In genomic region chr19:61267141-61267540, GRCm38 (mm10) we compare ENCODE assay signal across 20 mouse cellular contexts. TPM values are rescaled to one million over a fixed set of nuclear protein-coding genes. Genes with fewer than 3 reads are reported as not detected.
DNase-seq lines count a peak whose midpoint lies in the region; ATAC-seq and TF ChIP-seq lines count a peak whose summit lies in the region.
"Had no signal": no experiment of that assay in that cellular context is flagged by ENCODE, and none has a peak within 500 bp of the region (broad histone marks: within the 10 kb centered on the region; RNA-seq: fewer than 3 reads in every experiment).

No protein-coding gene starts in this region.

- no peak overlapping the region for H3K27ac ChIP-seq in cerebellum, adult 2 months (ENCODE audit: insufficient read depth, low read length)
- no peak overlapping the region for H3K27ac ChIP-seq in lung, postnatal 0 days (ENCODE audit: low read length)
- H3K27ac ChIP-seq: hindbrain, embryonic 13.5 days; limb, embryonic 10.5 days; liver, embryonic 13.5 days; stomach, embryonic 15.5 days had no signal

- no peaks in the 10 kb centered on the region for H3K4me1 ChIP-seq in cerebellum, adult 2 months (ENCODE audit: control insufficient read depth, insufficient read depth, low read length)
- no peaks in the 10 kb centered on the region for H3K4me1 ChIP-seq in lung, postnatal 0 days (ENCODE audit: insufficient read depth, low read depth, low read length)
- H3K4me1 ChIP-seq: hindbrain, embryonic 13.5 days; limb, embryonic 10.5 days; stomach, embryonic 15.5 days had no signal

- ATAC-seq in lung, postnatal 0 days, result no peak

- WGBS in cerebellum, adult 2 months, result 23% methylated on average over 7 of the region's 7 CpGs
- WGBS in lung, postnatal 0 days, result 22% methylated on average over 7 of the region's 7 CpGs

- H3K4me2 ChIP-seq in lung, postnatal 0 days (replicated peaks; ENCODE audit: low read depth, low read length), result no peak overlapping the region
- H3K4me2 ChIP-seq: hindbrain, embryonic 13.5 days; liver, embryonic 13.5 days; stomach, embryonic 15.5 days had no signal

- H3K9me3 ChIP-seq in lung, postnatal 0 days (ENCODE audit: low read length), result no peaks in the 10 kb centered on the region
- H3K9me3 ChIP-seq: G1E; hindbrain, embryonic 13.5 days; limb, embryonic 10.5 days; liver, embryonic 13.5 days; stomach, embryonic 15.5 days had no signal

- TF ChIP-seq EP300 in lung, postnatal 0 days (IDR thresholded peaks at IDR 0.05), result no peak

- no peak for DNase-seq in cerebellum, adult 2 months
- no peak for DNase-seq in cerebellum, adult 11 months
- DNase-seq in lung, postnatal 0 days (ENCODE audit: low spot score), result peak; percentile 9
- DNase-seq in lung, postnatal 4 days, result no peak
- DNase-seq in B cell, adult 2 months, result peak; percentile 36
- peak; percentile 4 for DNase-seq in embryo, embryonic 11 days
- no peak for DNase-seq in layer of hippocampus, postnatal 25 days (ENCODE audit: extremely low spot score in 1 of 2, low spot score in 1 of 2)
- no peak for DNase-seq in adrenal gland, postnatal 36 days
- DNase-seq: adrenal gland, adult 8-10 months; gastrocnemius, postnatal 14 days; liver, embryonic 13.5 days had no signal

- H3K36me3 ChIP-seq in lung, postnatal 0 days (ENCODE audit: insufficient read depth, low read length), result no peaks in the 10 kb centered on the region
- H3K36me3 ChIP-seq: G1E; hindbrain, embryonic 13.5 days; limb, embryonic 10.5 days; liver, embryonic 13.5 days; stomach, embryonic 15.5 days had no signal

- peak overlapping the region; percentile 50 for H3K4me3 ChIP-seq in cerebellum, adult 2 months (replicated peaks; ENCODE audit: insufficient read depth, low read depth, low read length)
- H3K4me3 ChIP-seq in lung, postnatal 0 days (ENCODE audit: low read depth, low read length), result no peak overlapping the region
- H3K4me3 ChIP-seq: hindbrain, embryonic 13.5 days; limb, embryonic 10.5 days; liver, embryonic 13.5 days; stomach, embryonic 15.5 days had no signal

- no peak for TF ChIP-seq CTCF in cerebellum, adult 2 months (IDR thresholded peaks at IDR 0.05; ENCODE audit: borderline replicate concordance, insufficient read depth, low read depth, low read length)
- no peak for TF ChIP-seq CTCF in lung, postnatal 0 days (IDR thresholded peaks at IDR 0.05)

- H3K27me3 ChIP-seq in cerebellum, adult 2 months (ENCODE audit: control insufficient read depth, insufficient read depth, low read length), result no peaks in the 10 kb centered on the region
- no peaks in the 10 kb centered on the region for H3K27me3 ChIP-seq in lung, postnatal 0 days (replicated peaks; ENCODE audit: insufficient read depth, low read length)
- H3K27me3 ChIP-seq: hindbrain, embryonic 13.5 days; liver, embryonic 13.5 days; stomach, embryonic 15.5 days had no signal

- no peak overlapping the region for H3K9ac ChIP-seq in lung, postnatal 0 days (replicated peaks; ENCODE audit: low read depth)
- H3K9ac ChIP-seq: hindbrain, embryonic 13.5 days; liver, embryonic 13.5 days; stomach, embryonic 15.5 days had no signal

- no peak for TF ChIP-seq POLR2A in cerebellum, adult 2 months (IDR thresholded peaks at IDR 0.05; ENCODE audit: borderline replicate concordance, insufficient read depth, low read length)

RNA-seq across cellular contexts. Expression of gene Gm21060, which starts 29.7 kb away (rescaled TPM):
- not detected in 2 replicates for polyA plus RNA-seq in cerebellum, adult 2 months (2012; rRNA removed)
- polyA plus RNA-seq in lung, postnatal 0 days (2015; fragmentation: Nextera tagmentation; extraction: Ambion mirVana), result not detected in 2 replicates
- not detected for total RNA-seq in layer of hippocampus, postnatal 25 days (2021)
- not detected for total RNA-seq in adrenal gland, postnatal 36 days (2021)
- total RNA-seq: adrenal gland, adult 8-10 months; G1E; gastrocnemius, postnatal 14 days; heart, adult 8-10 months; layer of hippocampus, postnatal 10 days had no signal
- polyA plus RNA-seq: cortical plate, adult 2 months; G1E; heart, postnatal 0 days; hindbrain, embryonic 13.5 days; limb, embryonic 10.5 days; liver, embryonic 13.5 days; neural tube, embryonic 14.5 days; stomach, embryonic 15.5 days had no signal

RNA-seq across cellular contexts. Expression of gene Csf2ra, which starts 38.9 kb away (rescaled TPM):
- polyA plus RNA-seq in cerebellum, adult 2 months (2012; rRNA removed), result 94.3 and 103 TPM in 2 replicates
- 18.8 and 21.8 TPM in 2 replicates for polyA plus RNA-seq in lung, postnatal 0 days (2015; fragmentation: Nextera tagmentation; extraction: Ambion mirVana)
- total RNA-seq in layer of hippocampus, postnatal 25 days (2021), result 10 to 100 TPM; 26.0 to 34.3 TPM
- total RNA-seq in adrenal gland, postnatal 36 days (2021), result 10 to 100 TPM; 21.2 to 38.3 TPM

Comparison
In these comparisons a context has a peak if more than half of its experiments do, and no peak if none do; other contexts are left out.
1. DNase-seq: peak in lung, postnatal 0 days (single experiment), B cell, adult 2 months (2 of 2) and embryo, embryonic 11 days (single experiment); none in cerebellum, adult 2 months (0 of 2), cerebellum, adult 11 months (single experiment), lung, postnatal 4 days (0 of 2), layer of hippocampus, postnatal 25 days (0 of 2) and adrenal gland, postnatal 36 days (0 of 2).